Mouse (Mus musculus): ENCODE data around the gene Parg.

DNA sequence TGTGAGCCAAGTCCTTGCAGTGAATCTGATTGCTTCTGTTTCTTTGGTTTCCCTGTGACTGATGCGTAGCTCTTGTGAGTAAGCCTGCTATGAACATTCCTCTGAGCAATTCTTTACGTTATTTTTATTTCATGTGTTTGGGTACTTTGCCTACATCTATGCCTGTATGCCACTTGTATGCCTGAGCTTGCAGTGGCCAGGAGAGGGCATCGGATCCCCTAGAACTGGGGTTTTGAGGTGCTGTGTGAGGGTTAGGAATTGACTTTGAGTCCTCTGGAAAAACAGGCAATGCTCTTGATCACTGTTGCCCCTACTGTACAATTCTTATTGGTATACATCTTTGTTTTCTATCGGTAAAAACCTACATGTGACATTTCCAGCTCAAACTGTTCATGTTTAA is 67.8 kb downstream of the Parg start:
- TF ChIP-seq CTCF (conservative IDR thresholded peaks at IDR 0.05; ENCODE audit: low read length), result no peak
- TF ChIP-seq POU5F1 (IDR thresholded peaks at IDR 0.05; ENCODE audit: borderline replicate concordance, low read length), result no peak

Data from E14TG2a.4 (cell line).